Mouse (Mus musculus) intestine, embryonic 15.5 days (tissue): ENCODE results near the gene Kpnb1. TPM values are rescaled to one million over a fixed set of nuclear protein-coding genes. Genes with fewer than 3 reads are reported as not detected.
A peak's percentile ranks its signal among the peaks of the same experiment; 100 is the strongest.

Source experiments
- ATAC-seq: fragments of 200-750 bp; cut with Nextera tagmentation; 2 replicates; pipeline ENCODE4 v1.8.0; 2017; ENCODE audit warnings: moderate TSS enrichment, moderate library complexity
- H3K27ac ChIP-seq: fragments of 300-500 bp; sonication (generic); 2 replicates; pipeline ENCODE4 v1.5.1; 2015; ENCODE audit warnings: mild to moderate bottlenecking, inconsistent platforms
- H3K27me3 ChIP-seq: fragments of 300-500 bp; sonication (generic); replicated peaks from 2 replicates; pipeline ENCODE4 v1.6.1; 2015; ENCODE audit warnings: inconsistent platforms
- H3K36me3 ChIP-seq: fragments of 300-500 bp; sonication (generic); 2 replicates; pipeline ENCODE4 v1.6.1; 2015; ENCODE audit warnings: inconsistent platforms
- H3K4me1 ChIP-seq: fragments of 300-500 bp; sonication (generic); replicated peaks from 2 replicates; pipeline ENCODE4 v1.6.1; 2015; ENCODE audit warnings: inconsistent platforms
- H3K4me2 ChIP-seq: fragments of 300-500 bp; sonication (generic); replicated peaks from 2 replicates; pipeline ENCODE4 v1.6.1; 2015; ENCODE audit warnings: mild to moderate bottlenecking, inconsistent platforms
- H3K4me3 ChIP-seq: fragments of 300-500 bp; sonication (generic); replicated peaks from 2 replicates; pipeline ENCODE4 v1.5.1; 2015; ENCODE audit warnings: inconsistent platforms
- H3K9ac ChIP-seq: fragments of 300-500 bp; sonication (generic); 2 replicates; pipeline ENCODE4 v1.6.1; 2015; ENCODE audit warnings: inconsistent platforms
- H3K9me3 ChIP-seq: fragments of 300-500 bp; sonication (generic); 2 replicates; pipeline ENCODE4 v1.6.1; 2016; ENCODE audit warnings: inconsistent platforms
- WGBS: fragments of 180-500 bp; shearing (Covaris S2); methylation state at CpG from one replicate; pipeline ENCODE4 v1.1.7; 2015; 5-methylcytosine and 5-hydroxymethylcytosine counted together
- polyA plus RNA-seq: library from polyadenylated mRNA; unstranded; fragments of >200 nt; fragmentation: Nextera tagmentation; extraction: Ambion mirVana; gene quantifications from 2 replicates; pipeline ENCODE4 v1.2.1, GENCODE M21; 2015

The Kpnb1 gene
- polyA plus RNA-seq, 1 experiment from 2014 or later, result 49.2 TPM

DNA sequence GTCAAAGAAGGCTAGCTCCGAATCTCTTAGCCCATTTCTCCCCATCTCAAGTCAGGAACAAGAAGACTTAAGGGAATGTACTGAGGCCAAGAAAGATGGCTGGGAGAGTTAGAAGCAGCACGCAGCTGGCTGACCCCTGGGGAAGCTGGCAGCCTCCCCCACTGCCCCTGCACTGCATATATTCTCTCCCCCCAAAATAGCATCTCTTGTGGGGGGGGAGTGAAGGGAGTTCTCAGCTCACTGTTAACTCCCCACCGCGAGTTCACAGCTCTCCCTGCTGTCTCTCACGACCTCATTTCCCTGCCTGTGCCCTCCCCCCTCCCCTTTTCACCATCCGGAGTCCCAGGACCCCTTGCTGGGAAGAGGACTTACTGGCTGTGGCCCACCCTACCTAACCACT, 55.5 kb downstream of the Kpnb1 start:
- no peak for ATAC-seq
- no peak overlapping the region for H3K4me3 ChIP-seq
- H3K27ac ChIP-seq, result no peak overlapping the region
- WGBS, result 16% methylated on average over 6 of the region's 6 CpGs
- 0 out of 2 replicates have a peak, but pooled peaks cover 5% of the 10 kb centered on the region for H3K36me3 ChIP-seq
- peaks cover 20% of the 10 kb centered on the region for H3K27me3 ChIP-seq
- no peak overlapping the region for H3K4me2 ChIP-seq
- H3K4me1 ChIP-seq, result no peaks in the 10 kb centered on the region; the same call in 1 of the 2 replicates
- no peak overlapping the region for H3K9ac ChIP-seq
- no peaks in the 10 kb centered on the region for H3K9me3 ChIP-seq

DNA sequence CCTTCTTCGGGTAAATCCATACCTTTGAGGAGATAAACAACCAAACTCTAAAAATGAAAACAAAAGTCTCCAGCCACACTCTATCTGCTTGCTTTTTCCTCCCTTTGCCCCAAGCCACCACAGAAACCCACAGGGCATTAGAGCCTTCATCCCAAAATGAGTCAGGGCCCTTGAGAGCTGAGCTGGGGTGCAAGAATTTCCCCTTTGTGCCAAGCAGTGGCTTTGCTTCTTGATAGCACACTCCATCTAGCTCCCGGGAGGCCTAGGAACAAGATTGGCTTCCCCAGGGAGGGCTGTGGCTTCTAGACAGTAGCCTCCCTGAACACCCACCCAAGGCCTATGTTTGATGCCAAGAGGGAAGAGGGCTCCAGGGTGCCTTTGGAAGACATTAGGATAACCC, 56.0 kb downstream of the Kpnb1 start:
- Histone ChIP-seq H3K4me2 (no peak overlapping the region), H3K4me3 (no peak overlapping the region), H3K4me1 (peaks cover 2% of the 10 kb centered on the region; the same call in 1 of the 2 replicates), H3K9ac (no peak overlapping the region), H3K9me3 (no peaks in the 10 kb centered on the region), H3K36me3 (0 out of 2 replicates have a peak, but pooled peaks cover 2% of the 10 kb centered on the region), H3K27me3 (peaks cover 16% of the 10 kb centered on the region), H3K27ac (no peak overlapping the region)
- whole genome bisulfite sequencing, result 71% methylated on average over 2 of the region's 2 CpGs
- ATAC-seq, result no peak

DNA sequence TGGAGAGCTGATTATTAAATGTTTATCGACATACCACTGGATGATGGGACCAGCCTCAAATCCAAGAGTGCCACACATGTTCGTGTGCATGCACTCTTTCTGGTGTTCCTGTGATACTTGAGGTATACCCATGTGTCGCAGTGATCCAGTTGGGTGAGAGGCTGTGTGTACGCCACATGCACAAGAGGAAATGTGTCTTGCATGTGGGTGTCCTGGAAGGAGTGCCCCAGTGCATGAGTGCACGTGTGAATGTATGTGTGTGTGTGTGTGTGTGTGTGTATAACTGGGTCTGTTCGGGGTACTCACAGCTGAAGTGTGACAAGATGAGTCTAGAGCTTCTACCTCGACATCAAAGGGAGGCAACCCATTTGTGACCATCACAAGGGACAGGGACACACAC, 57.4 kb downstream of the Kpnb1 start:
- Histone ChIP-seq H3K9ac (no peak overlapping the region), H3K4me2 (no peak overlapping the region), H3K27me3 (peaks cover 16% of the 10 kb centered on the region), H3K4me3 (no peak overlapping the region), H3K27ac (no peak overlapping the region), H3K36me3 (no peaks in the 10 kb centered on the region), H3K9me3 (no peaks in the 10 kb centered on the region), H3K4me1 (peaks cover 4% of the 10 kb centered on the region; the same call in 1 of the 2 replicates)
- 72% methylated on average over 7 of the region's 7 CpGs for WGBS
- no peak for ATAC-seq

DNA sequence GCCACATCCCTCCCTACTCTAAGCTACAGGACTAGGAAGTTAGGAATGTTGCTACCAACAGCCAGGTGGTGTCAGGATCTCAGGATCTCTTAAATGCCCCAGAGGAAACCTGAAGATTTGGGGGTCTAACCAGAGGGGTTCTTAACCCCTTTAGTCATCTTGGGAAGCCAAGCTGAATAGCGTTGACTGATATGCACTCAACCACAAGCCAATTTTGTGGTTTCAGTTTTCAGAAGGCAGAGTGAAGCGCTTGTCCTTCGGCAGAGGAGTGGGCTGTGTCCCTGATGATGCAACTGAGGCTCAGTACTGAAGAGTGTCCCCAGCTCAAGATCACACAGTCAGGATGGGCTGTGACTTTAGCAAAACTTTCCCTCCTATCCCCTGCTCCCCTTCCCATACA, 58.7 kb downstream of the Kpnb1 start:
- H3K4me2 ChIP-seq, result no peak overlapping the region
- no peaks in the 10 kb centered on the region for H3K36me3 ChIP-seq
- H3K27me3 ChIP-seq, result peaks cover 22% of the 10 kb centered on the region
- 74% methylated on average over 3 of the region's 3 CpGs for WGBS
- no peak for ATAC-seq
- H3K4me1 ChIP-seq, result peaks cover 4% of the 10 kb centered on the region; the same call in 1 of the 2 replicates
- H3K9me3 ChIP-seq, result no peaks in the 10 kb centered on the region
- H3K27ac ChIP-seq, result no peak overlapping the region
- no peak overlapping the region for H3K4me3 ChIP-seq
- no peak overlapping the region for H3K9ac ChIP-seq

- peak overlapping the region; percentile 58; the same call in 1 of the 2 replicates for H3K9ac ChIP-seq
Observed at GRCm38 (mm10) chr11:97127470-97128223, 60.0 kb downstream of the Kpnb1 start.

DNA sequence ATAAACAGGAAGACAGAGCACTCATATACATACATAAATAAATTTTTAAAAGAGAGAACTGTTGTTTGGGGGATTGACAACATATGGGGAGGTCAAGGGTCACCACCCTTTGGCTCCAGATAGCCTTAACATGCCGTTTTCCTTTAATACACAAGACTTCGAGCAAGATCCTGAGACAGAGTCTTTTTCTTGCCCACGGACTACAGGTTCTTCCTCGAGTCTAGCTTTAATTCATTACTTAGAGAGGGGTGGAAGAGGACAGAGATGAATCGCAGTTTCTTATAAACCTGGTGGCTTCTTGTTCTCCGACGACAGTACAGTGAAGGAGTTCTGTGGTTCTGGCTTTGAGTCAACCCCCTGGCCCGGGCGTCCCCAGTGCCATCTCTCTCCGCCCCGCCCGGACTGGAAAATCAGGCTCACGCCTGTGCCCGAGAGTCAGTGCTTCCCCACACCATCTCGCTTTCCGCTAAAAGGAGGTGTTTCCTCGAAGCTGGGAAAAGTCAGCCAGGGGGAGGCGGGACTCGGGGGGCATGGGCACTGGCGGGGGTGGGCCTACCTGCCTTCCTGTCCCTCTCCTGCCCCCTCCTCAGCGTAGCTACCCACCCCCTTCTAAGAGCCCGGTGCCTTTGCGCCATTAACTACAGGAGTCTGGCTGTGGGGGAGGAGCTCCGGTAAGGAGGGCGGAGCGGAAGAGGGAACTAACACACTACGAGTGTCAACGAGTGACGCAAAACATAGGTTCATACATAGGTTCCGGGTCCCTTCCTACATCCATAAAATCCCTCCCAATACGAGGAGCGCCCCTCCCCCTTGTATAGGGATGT, 60.8 kb downstream of the Kpnb1 start:
- ATAC-seq, result peak; percentile 89
- peak overlapping the region; percentile 52 for H3K4me3 ChIP-seq
- H3K27me3 ChIP-seq, result peaks cover 12% of the 10 kb centered on the region
- 4% methylated on average over 32 of the region's 32 CpGs for WGBS
- no peaks in the 10 kb centered on the region for H3K36me3 ChIP-seq
- no peak overlapping the region for H3K27ac ChIP-seq
- peak overlapping the region; percentile 58 for H3K9ac ChIP-seq
- peaks cover 4% of the 10 kb centered on the region; the same call in 1 of the 2 replicates for H3K4me1 ChIP-seq
- H3K9me3 ChIP-seq, result no peaks in the 10 kb centered on the region
- H3K4me2 ChIP-seq, result peak overlapping the region; percentile 95

More at GRCm38 (mm10) chr11:97127470-97128223, 60.0 kb downstream of the Kpnb1 start:
- Histone ChIP-seq H3K4me2 (peak overlapping the region; percentile 95), H3K27me3 (peaks cover 16% of the 10 kb centered on the region), H3K27ac (no peak overlapping the region), H3K4me3 (peak overlapping the region; percentile 52), H3K36me3 (no peaks in the 10 kb centered on the region), H3K4me1 (peaks cover 4% of the 10 kb centered on the region; the same call in 1 of the 2 replicates), H3K9me3 (no peaks in the 10 kb centered on the region)
- 21% methylated on average over 19 of the region's 19 CpGs for WGBS
- peak; percentile 29 for ATAC-seq

GRCm38 (mm10) chr11:97124266-97125036, 63.2 kb downstream of the Kpnb1 start:
- Histone ChIP-seq H3K27me3 (peaks cover 6% of the 10 kb centered on the region), H3K4me3 (no peak overlapping the region), H3K9ac (no peak overlapping the region), H3K36me3 (no peaks in the 10 kb centered on the region), H3K9me3 (no peaks in the 10 kb centered on the region), H3K4me2 (no peak overlapping the region), H3K4me1 (peaks cover 4% of the 10 kb centered on the region; the same call in 1 of the 2 replicates), H3K27ac (no peak overlapping the region)
- ATAC-seq, result no peak
- 56% methylated on average over 10 of the region's 10 CpGs for WGBS

DNA sequence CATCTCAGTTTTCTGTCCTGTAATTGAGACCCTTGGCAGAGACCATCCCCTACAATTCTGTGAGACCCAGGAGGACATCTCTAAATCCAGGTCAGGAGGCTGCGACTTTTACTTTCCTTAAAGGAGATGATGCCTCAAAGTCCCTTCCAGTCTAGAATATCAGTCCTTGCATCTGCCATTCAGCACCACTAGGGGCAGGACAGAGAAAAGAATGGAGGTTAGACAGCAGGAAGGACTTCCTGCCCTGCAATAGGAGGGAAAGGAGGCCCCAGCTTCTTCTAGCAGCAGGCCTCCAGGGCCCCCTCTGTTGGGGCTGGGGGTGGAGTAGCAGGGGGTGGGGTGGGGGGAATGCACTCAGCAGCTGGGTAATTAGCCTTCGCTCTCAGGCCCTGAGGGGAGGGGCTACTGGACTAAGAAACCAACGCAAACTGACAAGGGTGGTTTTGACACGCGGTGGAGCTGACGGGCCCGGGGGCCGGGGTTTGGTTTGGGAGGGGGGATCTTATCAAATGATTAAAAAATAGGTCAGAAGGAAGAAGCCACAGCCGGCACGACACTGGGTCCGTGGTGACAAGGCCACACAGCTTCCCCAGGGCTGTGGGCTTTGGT, 64.3 kb downstream of the Kpnb1 start:
- Histone ChIP-seq H3K27me3 (peaks cover 14% of the 10 kb centered on the region), H3K4me2 (no peak overlapping the region), H3K9ac (no peak overlapping the region), H3K9me3 (no peaks in the 10 kb centered on the region), H3K4me3 (no peak overlapping the region), H3K36me3 (no peaks in the 10 kb centered on the region), H3K27ac (no peak overlapping the region), H3K4me1 (peaks cover 4% of the 10 kb centered on the region; the same call in 1 of the 2 replicates)
- WGBS, result 21% methylated on average over 11 of the region's 11 CpGs
- ATAC-seq, result no peak

- H3K36me3 ChIP-seq, result no peaks in the 10 kb centered on the region
- H3K27me3 ChIP-seq, result peaks cover 37% of the 10 kb centered on the region
- WGBS, result 74% methylated on average over 3 of the region's 3 CpGs
- peaks cover 2% of the 10 kb centered on the region for H3K4me1 ChIP-seq
- H3K9ac ChIP-seq, result no peak overlapping the region
- no peak overlapping the region for H3K4me2 ChIP-seq
- no peak for ATAC-seq
- H3K4me3 ChIP-seq, result no peak overlapping the region
- H3K9me3 ChIP-seq, result no peaks in the 10 kb centered on the region
- no peak overlapping the region for H3K27ac ChIP-seq
Observed at GRCm38 (mm10) chr11:97120641-97121040, 67.0 kb downstream of the Kpnb1 start.

GRCm38 (mm10) chr11:97120221-97120620, 67.5 kb downstream of the Kpnb1 start:
- ATAC-seq, result no peak
- H3K4me3 ChIP-seq, result no peak overlapping the region
- peaks cover 42% of the 10 kb centered on the region for H3K27me3 ChIP-seq
- no peaks in the 10 kb centered on the region for H3K36me3 ChIP-seq
- H3K4me1 ChIP-seq, result peaks cover 7% of the 10 kb centered on the region
- no peak overlapping the region for H3K4me2 ChIP-seq
- WGBS, result 56% methylated on average over 10 of the region's 10 CpGs
- no peak overlapping the region for H3K27ac ChIP-seq
- H3K9me3 ChIP-seq, result no peaks in the 10 kb centered on the region
- no peak overlapping the region for H3K9ac ChIP-seq

DNA sequence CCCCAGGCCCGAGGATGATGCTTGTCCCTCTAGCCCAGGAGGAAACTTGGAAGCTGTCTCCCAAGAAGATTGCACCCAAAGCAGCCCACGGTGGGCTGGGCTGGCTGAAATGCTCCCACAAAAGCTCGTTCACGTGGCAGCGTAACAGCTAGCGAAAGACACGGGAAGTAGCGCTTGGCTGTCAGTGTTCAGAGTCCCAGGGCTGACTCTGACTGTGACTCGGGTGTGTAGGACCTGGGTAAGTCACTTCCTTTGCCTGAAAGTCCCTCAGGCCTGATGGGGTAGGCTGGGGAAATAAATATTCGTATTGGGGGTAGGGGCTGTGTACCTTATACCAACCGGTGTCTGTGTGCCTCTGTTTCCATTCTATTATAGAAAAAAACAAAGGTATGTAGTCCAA, 71.9 kb downstream of the Kpnb1 start:
- H3K9ac ChIP-seq, result no peak overlapping the region
- peak overlapping the region; percentile 76 for H3K4me2 ChIP-seq
- no peaks in the 10 kb centered on the region for H3K9me3 ChIP-seq
- H3K27me3 ChIP-seq, result peaks cover 63% of the 10 kb centered on the region
- H3K27ac ChIP-seq, result no peak overlapping the region
- ATAC-seq, result no peak
- 0 out of 2 replicates have a peak overlapping the region, but pooled peaks have one; percentile 39 for H3K4me3 ChIP-seq
- H3K36me3 ChIP-seq, result no peaks in the 10 kb centered on the region
- 9% methylated on average over 11 of the region's 11 CpGs for WGBS
- peaks cover 15% of the 10 kb centered on the region for H3K4me1 ChIP-seq
